Mouse (Mus musculus): ENCODE measurements around the gene Spred3.
"Not testable (repeated sequence)": the region's sequence is repeated elsewhere in the genome, so short reads cannot be mapped to it uniquely, and the experiment has no call there.

The Spred3 gene

DNA sequence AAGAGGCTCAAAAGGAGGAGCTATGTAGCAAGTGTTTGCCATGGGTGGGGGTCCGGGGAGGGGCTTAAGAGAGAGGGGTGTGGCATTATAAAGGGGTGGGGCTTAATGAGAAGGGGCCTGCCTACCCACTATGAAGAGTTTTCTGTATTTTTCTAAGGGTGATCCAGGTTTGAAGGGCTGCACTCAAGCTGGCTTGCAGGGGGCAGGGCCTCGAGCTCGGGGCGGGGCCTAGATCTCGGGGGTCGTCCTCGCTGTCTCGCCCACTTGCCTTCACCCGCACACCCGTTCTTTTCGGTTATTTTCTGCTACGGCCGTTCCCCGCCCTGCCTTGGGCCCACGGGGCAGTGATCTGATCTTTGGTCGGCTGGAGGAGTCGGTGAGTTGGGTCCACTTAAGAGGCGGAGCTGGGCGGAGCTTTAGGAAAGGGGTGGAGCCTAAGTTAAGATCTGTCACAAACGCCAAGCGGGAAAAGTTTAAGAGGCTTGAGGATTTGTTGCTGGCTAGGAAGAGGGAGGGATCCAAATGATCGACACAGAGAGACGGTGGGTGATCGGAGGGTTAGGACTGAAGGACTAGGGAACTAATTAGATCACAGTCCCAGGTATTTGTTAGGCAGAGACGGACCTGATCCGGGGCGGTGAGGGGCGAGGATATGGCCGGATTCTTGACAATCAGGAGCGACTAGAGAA lies at the start of gene Spred3, which contains the start of gene Ggn:
Gene Spred3 (minus strand): TSS at position 346 of the 689 bp plus-strand sequence.
Gene Ggn (plus strand): TSS at position 145 of the 689 bp plus-strand sequence.
- DNase-seq (ENCODE audit: low spot score in 2 of 2): peak; percentile 26 to 37

GRCm38 (mm10) chr7:29214846-29215245 lies 44.6 kb upstream of the Spred3 start:
- no peak for DNase-seq (ENCODE audit: low spot score in 2 of 2)

- no peak for DNase-seq (ENCODE audit: low spot score in 2 of 2)
These were observed 44.0 kb upstream of the Spred3 start for GRCm38 (mm10) chr7:29214236-29214635.

- no peak for DNase-seq (ENCODE audit: low spot score in 2 of 2)
These were observed 43.5 kb upstream of the Spred3 start, which contains the start of gene Catsperg1 for GRCm38 (mm10) chr7:29213675-29214082. Catsperg1 (minus strand) TSS chr7:29214035.

DNA sequence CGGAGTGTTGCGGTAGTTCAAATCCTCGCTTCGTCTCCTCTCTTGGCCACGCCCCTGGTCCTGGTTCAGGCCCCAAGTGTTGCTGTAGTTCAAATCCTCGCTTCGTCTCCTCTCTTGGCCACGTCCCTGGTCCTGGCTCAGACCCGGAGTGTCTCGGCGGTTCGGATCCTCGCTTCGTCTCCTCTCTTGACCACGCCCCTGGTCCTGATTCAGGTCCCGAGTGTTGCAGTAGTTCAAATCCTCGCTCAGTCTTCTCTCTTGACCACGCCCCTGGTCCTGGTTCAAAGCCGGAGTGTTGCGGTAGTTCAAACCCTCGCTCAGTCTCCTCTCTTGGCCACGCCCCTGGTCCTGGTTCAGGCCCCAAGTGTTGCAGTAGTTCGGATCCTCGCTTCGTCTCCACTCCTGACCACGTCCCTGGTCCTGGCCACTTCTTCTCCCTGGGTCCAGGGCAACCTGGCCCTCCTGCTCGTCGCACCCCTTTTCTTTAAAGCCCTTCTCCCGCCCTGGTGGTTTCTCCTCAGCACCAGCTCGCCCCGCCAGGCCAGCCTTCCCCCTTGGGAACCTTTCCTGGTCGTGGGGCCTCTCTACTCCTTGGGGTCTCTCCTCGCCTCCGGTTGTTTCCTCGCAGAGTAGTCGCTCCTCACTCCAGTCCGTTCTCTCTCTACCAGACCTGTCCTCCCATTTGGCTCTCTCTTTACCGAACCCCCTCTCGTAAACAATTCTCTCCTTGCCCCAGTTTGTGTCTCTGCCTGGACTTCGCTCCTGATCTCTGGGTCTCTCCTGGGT lies 42.8 kb upstream of the Spred3 start:
- DNase-seq (ENCODE audit: low spot score in 2 of 2): not testable (repeated sequence)

DNA sequence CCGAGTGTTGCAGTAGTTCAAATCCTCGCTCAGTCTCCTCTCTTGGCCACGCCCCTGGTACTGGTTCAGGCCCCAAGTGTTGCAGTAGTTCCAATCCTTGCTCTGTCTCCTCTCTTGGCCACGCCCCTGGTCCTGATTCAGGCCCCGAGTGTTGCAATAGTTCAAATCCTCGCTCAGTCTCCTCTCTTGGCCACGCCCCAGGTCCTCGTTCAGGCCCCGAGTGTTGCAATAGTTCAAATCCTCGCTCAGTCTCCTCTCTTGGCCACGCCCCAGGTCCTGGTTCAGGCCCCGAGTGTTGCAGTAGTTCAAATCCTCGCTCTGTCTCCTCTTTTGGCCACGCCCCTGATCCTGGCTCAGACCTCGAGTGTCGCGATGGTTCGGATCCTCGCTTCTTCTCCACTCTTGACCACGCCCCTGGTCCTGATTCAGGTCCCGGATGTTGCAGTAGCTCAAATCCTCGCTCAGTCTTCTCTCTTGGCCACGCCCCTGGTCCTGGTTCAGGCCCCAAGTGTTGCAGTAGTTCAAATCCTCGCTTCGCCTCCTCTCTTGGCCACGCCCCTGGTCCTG lies 42.1 kb upstream of the Spred3 start:
- DNase-seq (ENCODE audit: low spot score in 2 of 2): no peak

DNA sequence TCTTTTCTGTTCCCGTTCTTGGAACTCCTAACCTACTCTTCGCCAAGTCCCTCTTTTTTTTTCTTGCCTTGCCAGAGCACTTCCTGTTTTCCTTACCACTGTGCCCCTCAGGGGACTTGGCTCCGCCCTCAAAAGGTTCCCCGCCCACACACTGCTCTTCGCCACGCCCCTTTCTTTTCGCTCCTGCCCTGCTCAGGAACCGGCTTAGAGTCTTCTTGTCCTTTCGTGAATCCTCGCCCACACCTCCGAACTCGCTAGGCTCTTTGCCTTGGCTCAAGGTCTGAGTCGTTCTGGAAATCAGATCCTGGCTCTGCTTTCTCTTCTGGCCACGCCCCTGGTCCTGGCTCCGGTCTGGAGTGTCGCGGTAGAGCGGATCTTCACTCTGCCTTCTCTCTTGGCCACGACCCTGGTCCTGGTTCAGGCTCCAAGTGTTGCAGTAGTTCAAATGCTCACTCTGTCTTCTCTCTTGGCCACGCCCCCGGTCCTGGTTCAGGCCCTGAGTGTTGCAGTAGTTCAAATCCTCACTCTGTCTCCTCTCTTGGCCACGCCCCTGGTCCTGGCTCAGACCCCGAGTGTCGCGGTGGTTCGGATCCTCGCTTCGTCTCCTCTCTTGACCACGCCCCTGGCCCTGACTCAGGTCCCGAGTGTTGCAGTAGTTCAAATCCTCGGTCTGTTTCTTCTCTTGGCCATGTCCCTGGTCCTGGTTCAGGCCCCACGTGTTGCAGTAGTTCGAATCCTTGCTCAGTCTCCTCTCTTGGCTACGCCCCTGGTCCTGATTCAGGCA lies 41.4 kb upstream of the Spred3 start:
- peak; percentile 82 to 90 for DNase-seq (ENCODE audit: low spot score in 2 of 2)

GRCm38 (mm10) chr7:29211013-29211412 lies 40.8 kb upstream of the Spred3 start:
- not testable (repeated sequence) for DNase-seq (ENCODE audit: low spot score in 2 of 2)

DNA sequence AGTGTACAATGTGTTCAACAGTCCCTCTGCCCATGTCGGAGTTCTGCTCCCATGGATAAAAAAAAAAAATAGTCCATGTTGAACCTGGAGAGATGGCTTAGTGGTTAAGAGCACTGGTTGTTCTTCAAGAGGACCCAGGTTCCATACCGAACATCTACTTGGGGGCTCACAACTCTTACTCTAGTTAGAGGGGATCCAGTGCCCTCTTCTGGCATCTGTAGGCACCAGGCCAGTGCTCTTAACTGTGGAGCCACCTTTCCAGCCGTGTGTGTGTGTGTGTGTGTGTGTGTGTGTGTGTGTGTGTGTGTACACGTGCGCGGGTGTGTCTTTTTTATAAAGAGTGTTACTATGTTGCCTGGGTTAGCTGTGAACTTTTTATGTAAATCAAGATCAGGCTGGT lies 32.4 kb upstream of the Spred3 start:
- DNase-seq (ENCODE audit: low spot score in 2 of 2): no peak

GRCm38 (mm10) chr7:29194230-29194629 lies 24.0 kb upstream of the Spred3 start:
- not testable (repeated sequence) for DNase-seq (ENCODE audit: low spot score in 2 of 2)

GRCm38 (mm10) chr7:29181323-29181722 lies 11.1 kb upstream of the Spred3 start:
- DNase-seq (ENCODE audit: low spot score in 2 of 2): not testable (repeated sequence)

GRCm38 (mm10) chr7:29180854-29181236 lies 10.6 kb upstream of the Spred3 start:
- no peak for DNase-seq (ENCODE audit: low spot score in 2 of 2)

DNA sequence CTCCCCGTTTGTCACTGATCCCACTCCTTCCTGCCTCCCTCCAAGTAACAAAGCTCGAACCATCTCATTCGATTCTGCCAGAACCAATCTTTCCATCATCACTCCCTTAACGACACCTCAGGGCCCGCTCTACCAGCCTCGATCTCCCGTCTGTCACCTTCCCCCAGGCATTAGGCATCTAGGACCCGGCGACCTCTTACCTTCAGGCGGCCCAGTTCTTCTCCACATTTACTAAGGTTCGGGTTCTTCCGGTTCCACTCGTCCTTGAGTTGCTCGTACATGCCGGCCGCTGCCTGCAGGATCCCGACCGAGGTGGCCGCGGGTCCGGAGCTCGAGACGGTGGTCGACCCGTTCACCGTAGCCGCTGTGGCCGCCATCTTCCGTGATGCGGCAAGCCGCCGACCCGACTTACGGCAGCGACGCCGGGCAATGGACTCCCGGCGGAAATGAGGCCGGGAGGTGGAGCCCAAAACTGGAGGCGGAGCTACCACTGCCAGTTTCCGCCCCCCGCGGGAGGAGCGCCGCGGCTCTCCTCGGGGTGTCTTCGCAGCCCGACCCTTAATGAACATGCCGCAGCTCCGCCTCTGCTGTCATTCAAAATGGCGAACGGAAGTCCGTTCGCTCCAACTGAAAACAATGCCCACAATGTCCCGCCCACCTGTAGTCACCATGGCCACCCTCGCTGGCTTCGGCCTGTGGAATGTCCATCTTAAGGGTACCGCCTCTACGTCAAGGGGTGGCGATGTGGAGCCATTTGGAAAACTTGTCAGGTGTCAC lies 10.1 kb upstream of the Spred3 start, which contains the start of gene Psmd8:
Gene Psmd8 (minus strand): TSS at position 625 of the 777 bp plus-strand sequence.
- DNase-seq (ENCODE audit: low spot score in 2 of 2): peak; percentile 96 to 97

- peak in 1 of 2 experiments; percentile 53 for DNase-seq (ENCODE audit: low spot score in 2 of 2)
These were observed 9.1 kb upstream of the Spred3 start for GRCm38 (mm10) chr7:29179323-29179722.

GRCm38 (mm10) chr7:29178106-29178505 lies 7.9 kb upstream of the Spred3 start:
- no peak for DNase-seq (ENCODE audit: low spot score in 2 of 2)

GRCm38 (mm10) chr7:29172390-29173016 lies 2.3 kb upstream of the Spred3 start:
- no peak for DNase-seq (ENCODE audit: low spot score in 2 of 2)

DNA sequence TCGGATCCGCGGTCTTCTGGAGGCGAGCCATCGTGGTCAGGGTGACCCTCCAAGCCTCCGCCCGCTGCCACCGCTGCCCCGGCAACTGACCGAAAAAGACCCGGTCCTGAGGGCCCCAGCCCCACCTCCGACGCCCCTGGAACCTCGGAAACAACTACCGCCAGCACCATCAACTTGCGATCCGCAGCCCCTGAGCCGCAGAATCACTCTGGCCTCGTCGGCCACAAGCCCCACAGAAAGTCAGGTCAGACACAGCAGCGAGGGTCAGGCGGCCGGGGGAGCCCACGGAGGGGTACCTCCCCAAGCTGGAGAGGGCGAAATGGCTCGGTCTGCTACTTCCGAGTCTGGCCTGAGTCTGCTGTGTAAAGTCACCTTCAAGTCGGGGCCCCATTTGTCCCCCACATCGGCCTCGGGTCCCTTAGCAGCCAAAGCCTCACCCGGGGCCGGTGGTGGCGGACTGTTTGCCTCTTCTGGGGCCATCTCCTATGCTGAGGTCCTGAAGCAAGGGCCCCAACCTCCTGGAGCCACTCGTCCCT lies 1.4 kb upstream of the Spred3 start:
- DNase-seq (ENCODE audit: low spot score in 2 of 2): no peak

DNA sequence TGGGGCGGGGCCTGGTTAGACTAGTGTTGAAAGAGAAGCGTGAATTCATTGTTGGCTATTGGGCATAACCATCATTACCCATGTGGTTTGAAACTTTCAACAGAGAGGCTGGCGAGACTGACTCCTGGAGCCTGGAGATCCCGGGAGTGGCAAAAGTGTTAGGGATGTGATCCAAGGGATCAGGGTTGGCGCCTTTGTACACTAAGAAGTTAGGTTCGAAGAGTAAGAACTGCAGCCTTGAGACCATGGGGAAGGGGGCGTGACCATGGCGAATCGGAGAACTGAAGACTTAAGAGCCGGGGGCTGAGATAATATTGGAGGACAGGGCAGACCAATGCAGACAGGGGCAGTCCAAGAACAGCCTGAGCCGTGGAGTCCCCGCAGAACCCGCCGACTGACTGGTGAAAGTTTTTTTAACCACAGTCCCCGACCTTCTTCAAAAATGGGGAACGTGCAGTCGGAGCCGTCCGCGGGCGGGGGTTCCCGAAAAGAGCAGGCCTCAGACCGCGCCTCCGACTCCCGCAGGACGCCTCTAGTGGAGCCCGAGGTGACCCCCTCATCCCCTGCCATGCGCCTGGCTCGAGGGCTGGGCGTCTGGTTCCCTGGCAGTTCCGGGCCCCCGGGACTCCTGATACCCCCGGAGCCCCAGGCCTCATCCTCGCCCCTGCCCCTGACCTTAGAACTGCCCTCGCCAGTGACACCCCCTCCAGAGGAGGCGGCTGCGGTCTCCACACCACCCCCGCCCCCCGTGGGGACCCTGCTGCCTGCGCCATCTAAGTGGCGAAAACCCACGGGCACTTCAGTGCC lies 747 bp upstream of the Spred3 start:
- DNase-seq (ENCODE audit: low spot score in 2 of 2): peak; percentile 21 to 41
